Mouse (Mus musculus): ENCODE results near the gene Tlr6. TPM values are rescaled to one million over a fixed set of nuclear protein-coding genes. Genes with fewer than 3 reads are reported as not detected.

Tlr6 gene
- total and polyA plus RNA-seq, 3 experiments = 0.72 to 4.6 (median 2.5) TPM

- dilution Hi-C loops (cut with MboI; ENCODE audit: extremely low pct_ligation_motif_present, extremely low pct_unique_long_range_greater_than_20kb, low sequenced_read_pairs) = no loop called here
Measured at GRCm38 (mm10) chr5:64932775-64933174, 27.1 kb downstream of the Tlr6 start.

GRCm38 (mm10) chr5:64932215-64932614 is 27.7 kb downstream of the Tlr6 start:
- DNase-seq (ENCODE audit: extremely low read depth) = no peak
- dilution Hi-C loops (cut with MboI; ENCODE audit: extremely low pct_ligation_motif_present, extremely low pct_unique_long_range_greater_than_20kb, low sequenced_read_pairs) (no loop called here), in situ Hi-C loops (cut with MboI; ENCODE audit: low pct_ligation_motif_present, low pct_unique_long_range_greater_than_20kb, low sequenced_read_pairs) (no loop called here)
- H3K36me3 ChIP-seq (replicated peaks in 1 of 2; ENCODE audit: control insufficient read depth in 1 of 2, insufficient read depth in 1 of 2, low read length in 1 of 2) = peaks cover 0 to 38% of the 10 kb centered on the region in 2 experiments
- no peaks in the 10 kb centered on the region for H3K27me3 ChIP-seq (replicated peaks)
- H3K9ac ChIP-seq (ENCODE audit: insufficient read depth, low read depth) = 0 out of 2 replicates have a peak overlapping the region, but pooled peaks have one; percentile 26
- H3K9me3 ChIP-seq (replicated peaks; ENCODE audit: low read length) = peaks cover 17% of the 10 kb centered on the region
- H3K27ac ChIP-seq (ENCODE audit: insufficient read depth, low read depth) = no peak overlapping the region
- peaks cover 0 to 20% of the 10 kb centered on the region in 2 experiments; a peak in 2 of 4 replicates for H3K4me1 ChIP-seq (ENCODE audit: control insufficient read depth in 1 of 2, insufficient read depth in 2 of 2)
- TF ChIP-seq TBP (conservative IDR thresholded peaks at IDR 0.05; ENCODE audit: low read depth, low read length) (no peak), MXI1 (IDR thresholded peaks at IDR 0.05; ENCODE audit: low read depth, low read length) (no peak), HCFC1 (IDR thresholded peaks at IDR 0.05; ENCODE audit: low read depth, low read length) (no peak), GABPA (IDR thresholded peaks at IDR 0.05; ENCODE audit: insufficient replicate concordance, low read depth, low read length) (no peak), ETS1 (conservative IDR thresholded peaks at IDR 0.05; ENCODE audit: low read depth, low read length) (no peak), POLR2A (IDR thresholded peaks at IDR 0.05; ENCODE audit: low read depth, low read length) (no peak), UBTF (IDR thresholded peaks at IDR 0.05; ENCODE audit: low read depth, low read length) (no peak), EP300 (IDR thresholded peaks at IDR 0.05; ENCODE audit: low read length) (no peak), KAT2A (IDR thresholded peaks at IDR 0.05; ENCODE audit: insufficient replicate concordance, low read length) (no peak)
- peak overlapping the region; percentile 13; the same call in 1 of the 2 replicates for H3K4me2 ChIP-seq (ENCODE audit: insufficient read depth, low read depth, poor library complexity, severe bottlenecking)
- no peaks in the 10 kb centered on the region for H3K79me2 ChIP-seq (replicated peaks; ENCODE audit: control insufficient read depth, extremely low read depth, insufficient read depth, poor library complexity, severe bottlenecking)
- peak overlapping the region in 1 of 3 experiments; percentile 54 for H3K4me3 ChIP-seq (replicated peaks in 1 of 3; ENCODE audit: low read depth in 2 of 3, low read length in 2 of 3, poor library complexity in 1 of 3)

More at GRCm38 (mm10) chr5:64932775-64933174, 27.1 kb downstream of the Tlr6 start:
- peak overlapping the region; percentile 15 to 61 (median 54) for H3K4me3 ChIP-seq (replicated peaks in 1 of 3; ENCODE audit: low read depth in 2 of 3, low read length in 2 of 3, poor library complexity in 1 of 3)
- H3K9ac ChIP-seq (ENCODE audit: insufficient read depth, low read depth) = peak overlapping the region; percentile 59
- in situ Hi-C loops (cut with MboI; ENCODE audit: low pct_ligation_motif_present, low pct_unique_long_range_greater_than_20kb, low sequenced_read_pairs) = no loop called here
- peak; percentile 32 for DNase-seq (ENCODE audit: extremely low read depth)
- no peaks in the 10 kb centered on the region for H3K27me3 ChIP-seq (replicated peaks)
- H3K79me2 ChIP-seq (replicated peaks; ENCODE audit: control insufficient read depth, extremely low read depth, insufficient read depth, poor library complexity, severe bottlenecking) = no peaks in the 10 kb centered on the region
- peak overlapping the region; percentile 13 for H3K4me2 ChIP-seq (ENCODE audit: insufficient read depth, low read depth, poor library complexity, severe bottlenecking)
- TF ChIP-seq MAX (IDR thresholded peaks at IDR 0.05; ENCODE audit: low read length) (peak; percentile 86), USF2 (conservative IDR thresholded peaks at IDR 0.05; ENCODE audit: low read depth, low read length) (no peak), CTCF (conservative IDR thresholded peaks at IDR 0.05 in 1 of 2, IDR thresholded peaks at IDR 0.05 in 1 of 2; ENCODE audit: low read depth in 2 of 2, low read length in 2 of 2) (no peak), KAT2A (IDR thresholded peaks at IDR 0.05; ENCODE audit: insufficient replicate concordance, low read length) (no peak), BHLHE40 (IDR thresholded peaks at IDR 0.05; ENCODE audit: low read depth, low read length) (peak; percentile 46), MYC (IDR thresholded peaks at IDR 0.05; ENCODE audit: low read depth, low read length) (peak; percentile 83), ETS1 (conservative IDR thresholded peaks at IDR 0.05; ENCODE audit: low read depth, low read length) (no peak), MXI1 (IDR thresholded peaks at IDR 0.05; ENCODE audit: low read depth, low read length) (peak; percentile 68), JUN (IDR thresholded peaks at IDR 0.05; ENCODE audit: insufficient read depth, low read depth, low read length) (no peak), GABPA (IDR thresholded peaks at IDR 0.05; ENCODE audit: insufficient replicate concordance, low read depth, low read length) (no peak), MAZ (IDR thresholded peaks at IDR 0.05; ENCODE audit: low read depth, low read length) (no peak), HCFC1 (IDR thresholded peaks at IDR 0.05; ENCODE audit: low read depth, low read length) (no peak), RAD21 (IDR thresholded peaks at IDR 0.05; ENCODE audit: low read depth, low read length) (no peak), NRF1 (IDR thresholded peaks at IDR 0.05; ENCODE audit: low read depth, low read length) (no peak), EP300 (IDR thresholded peaks at IDR 0.05; ENCODE audit: low read length) (no peak), POLR2A (IDR thresholded peaks at IDR 0.05; ENCODE audit: low read depth, low read length) (no peak)
- peaks cover 14% of the 10 kb centered on the region for H3K9me3 ChIP-seq (replicated peaks; ENCODE audit: low read length)
- peaks cover 0 to 20% of the 10 kb centered on the region in 2 experiments; a peak in 2 of 4 replicates for H3K4me1 ChIP-seq (ENCODE audit: control insufficient read depth in 1 of 2, insufficient read depth in 2 of 2)
- no peak overlapping the region for H3K27ac ChIP-seq (ENCODE audit: insufficient read depth, low read depth)
- peaks cover 0 to 33% of the 10 kb centered on the region in 2 experiments for H3K36me3 ChIP-seq (replicated peaks in 1 of 2; ENCODE audit: control insufficient read depth in 1 of 2, insufficient read depth in 1 of 2, low read length in 1 of 2)

Measured in CH12.LX (cell line).